Mouse (Mus musculus): ENCODE measurements around the gene Tmem95. TPM values are rescaled to one million over a fixed set of nuclear protein-coding genes. Genes with fewer than 3 reads are reported as not detected.

Gene Tmem95
- polyA plus RNA-seq, 1 experiment: not detected

DNA sequence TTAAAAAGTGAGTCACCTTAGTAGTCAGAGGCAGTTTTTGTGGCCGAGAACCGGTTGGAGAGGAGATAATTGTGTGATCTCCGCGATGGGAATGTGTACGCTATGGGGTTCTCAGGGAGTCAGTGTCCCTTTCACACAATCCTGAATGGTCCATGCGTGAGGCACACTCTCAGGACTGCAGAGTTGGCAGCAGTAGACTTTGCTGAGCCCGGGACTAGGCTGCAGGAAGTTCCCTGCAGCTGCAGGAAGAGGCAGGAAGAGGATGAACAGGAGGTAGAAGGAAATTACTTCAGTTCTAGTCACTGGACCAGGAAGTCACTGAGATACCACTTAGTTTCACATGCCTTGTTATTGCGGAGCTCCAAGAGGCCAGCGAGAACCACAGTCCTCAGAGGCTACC, 28.7 kb downstream of the Tmem95 start:
- Histone ChIP-seq H3K4me1 (ENCODE audit: control insufficient read depth, insufficient read depth, low read length) (peaks cover 4% of the 10 kb centered on the region), H3K9ac (ENCODE audit: low read depth, poor library complexity, severe bottlenecking) (no peak overlapping the region), H3K27ac (ENCODE audit: insufficient read depth, low read length) (no peak overlapping the region), H3K4me3 (ENCODE audit: low read depth, low read length) (no peak overlapping the region), H3K27me3 (ENCODE audit: control insufficient read depth, insufficient read depth, low read length, poor library complexity, severe bottlenecking) (no peaks in the 10 kb centered on the region), H3K36me3 (ENCODE audit: control insufficient read depth, insufficient read depth, low read length, poor library complexity, severe bottlenecking) (peaks cover 14% of the 10 kb centered on the region), H3K9me3 (replicated peaks; ENCODE audit: control insufficient read depth, insufficient read depth, low read length, poor library complexity, severe bottlenecking) (no peaks in the 10 kb centered on the region)
- TF ChIP-seq EP300 (IDR thresholded peaks at IDR 0.05; ENCODE audit: insufficient read depth, low read depth, low read length) (no peak), CTCF (IDR thresholded peaks at IDR 0.05; ENCODE audit: low read depth, low read length) (no peak), POLR2A (IDR thresholded peaks at IDR 0.05; ENCODE audit: insufficient read depth, low read length) (no peak)

DNA sequence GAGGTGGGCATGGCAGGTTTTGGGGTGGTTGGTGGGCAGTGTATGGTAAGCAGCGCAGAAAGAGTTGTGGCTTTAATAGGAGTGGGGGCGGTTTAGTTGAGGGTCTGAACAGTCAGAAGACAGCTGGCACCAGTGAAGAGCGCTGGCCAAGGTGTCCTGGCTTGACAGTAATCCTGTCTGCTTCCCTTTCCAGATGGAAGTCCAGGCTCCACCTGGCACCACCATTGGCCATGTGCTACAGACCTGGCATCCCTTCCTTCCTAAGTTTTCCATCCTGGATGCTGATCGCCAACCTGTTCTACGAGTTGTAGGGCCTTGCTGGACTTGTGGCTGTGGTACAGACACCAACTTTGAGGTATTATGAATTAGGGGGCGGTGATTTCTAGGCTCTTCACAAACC, 29.8 kb downstream of the Tmem95 start:
- Histone ChIP-seq H3K36me3 (ENCODE audit: control insufficient read depth, insufficient read depth, low read length, poor library complexity, severe bottlenecking) (peaks cover 14% of the 10 kb centered on the region), H3K4me3 (ENCODE audit: low read depth, low read length) (peak overlapping the region; percentile 76; the same call in 1 of the 2 replicates), H3K4me1 (ENCODE audit: control insufficient read depth, insufficient read depth, low read length) (peaks cover 4% of the 10 kb centered on the region), H3K9ac (ENCODE audit: low read depth, poor library complexity, severe bottlenecking) (0 out of 2 replicates have a peak overlapping the region, but pooled peaks have one; percentile 48), H3K27me3 (ENCODE audit: control insufficient read depth, insufficient read depth, low read length, poor library complexity, severe bottlenecking) (no peaks in the 10 kb centered on the region), H3K27ac (ENCODE audit: insufficient read depth, low read length) (no peak overlapping the region), H3K9me3 (replicated peaks; ENCODE audit: control insufficient read depth, insufficient read depth, low read length, poor library complexity, severe bottlenecking) (no peaks in the 10 kb centered on the region)
- TF ChIP-seq CTCF (IDR thresholded peaks at IDR 0.05; ENCODE audit: low read depth, low read length): no peak
- TF ChIP-seq POLR2A (IDR thresholded peaks at IDR 0.05; ENCODE audit: insufficient read depth, low read length): no peak
- TF ChIP-seq EP300 (IDR thresholded peaks at IDR 0.05; ENCODE audit: insufficient read depth, low read depth, low read length): no peak

DNA sequence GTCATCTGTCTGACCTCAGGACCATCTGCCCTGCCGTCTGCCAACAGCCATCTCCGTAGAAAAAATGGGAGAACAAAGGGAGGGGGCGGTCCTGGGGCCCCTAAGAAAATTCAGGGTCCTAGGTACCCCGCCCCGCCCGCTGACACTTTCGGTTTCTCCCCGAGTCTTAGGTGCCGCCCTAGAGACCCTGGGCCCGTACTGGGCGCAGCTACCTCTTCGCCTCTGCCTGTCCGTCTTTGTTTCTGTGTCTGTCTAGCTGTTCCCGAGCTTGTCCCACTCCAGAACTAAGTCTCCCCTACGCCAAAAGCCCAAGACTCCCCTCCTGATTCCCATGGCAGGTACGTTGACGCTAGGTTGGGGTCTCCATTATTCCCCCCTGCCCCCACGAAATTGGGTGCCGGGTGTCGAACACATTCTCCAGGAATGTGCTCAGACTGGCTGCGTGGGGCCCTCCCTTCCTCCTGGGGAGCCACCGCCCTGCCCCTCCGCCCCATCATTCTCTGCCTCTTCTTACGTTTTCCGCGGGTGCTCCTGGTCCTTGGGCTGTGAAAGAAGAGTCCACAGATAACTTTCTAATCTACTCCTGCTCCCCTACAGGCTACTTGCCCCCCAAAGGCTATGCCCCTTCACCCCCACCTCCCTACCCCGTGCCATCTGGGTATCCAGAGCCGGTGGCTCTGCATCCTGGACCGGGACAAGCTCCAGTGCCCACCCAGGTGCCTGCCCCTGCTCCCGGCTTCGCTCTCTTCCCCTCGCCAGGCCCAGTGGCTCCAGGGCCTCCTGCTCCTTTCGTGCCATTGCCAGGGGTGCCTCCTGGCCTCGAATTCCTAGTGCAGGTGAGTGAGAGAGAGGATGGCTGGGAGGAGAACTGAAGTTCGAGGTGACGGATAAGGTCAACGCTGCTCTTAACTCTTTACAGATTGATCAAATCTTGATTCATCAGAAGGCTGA, 30.8 kb downstream of the Tmem95 start:
- no peaks in the 10 kb centered on the region for H3K9me3 ChIP-seq (replicated peaks; ENCODE audit: control insufficient read depth, insufficient read depth, low read length, poor library complexity, severe bottlenecking)
- H3K27me3 ChIP-seq (ENCODE audit: control insufficient read depth, insufficient read depth, low read length, poor library complexity, severe bottlenecking): no peaks in the 10 kb centered on the region
- peak overlapping the region; percentile 76 for H3K4me3 ChIP-seq (ENCODE audit: low read depth, low read length)
- H3K27ac ChIP-seq (ENCODE audit: insufficient read depth, low read length): no peak overlapping the region
- H3K9ac ChIP-seq (ENCODE audit: low read depth, poor library complexity, severe bottlenecking): peak overlapping the region; percentile 48
- TF ChIP-seq POLR2A (IDR thresholded peaks at IDR 0.05; ENCODE audit: insufficient read depth, low read length) (no peak), EP300 (IDR thresholded peaks at IDR 0.05; ENCODE audit: insufficient read depth, low read depth, low read length) (no peak), CTCF (IDR thresholded peaks at IDR 0.05; ENCODE audit: low read depth, low read length) (no peak)
- H3K4me1 ChIP-seq (ENCODE audit: control insufficient read depth, insufficient read depth, low read length): peaks cover 4% of the 10 kb centered on the region
- peaks cover 14% of the 10 kb centered on the region for H3K36me3 ChIP-seq (ENCODE audit: control insufficient read depth, insufficient read depth, low read length, poor library complexity, severe bottlenecking)

DNA sequence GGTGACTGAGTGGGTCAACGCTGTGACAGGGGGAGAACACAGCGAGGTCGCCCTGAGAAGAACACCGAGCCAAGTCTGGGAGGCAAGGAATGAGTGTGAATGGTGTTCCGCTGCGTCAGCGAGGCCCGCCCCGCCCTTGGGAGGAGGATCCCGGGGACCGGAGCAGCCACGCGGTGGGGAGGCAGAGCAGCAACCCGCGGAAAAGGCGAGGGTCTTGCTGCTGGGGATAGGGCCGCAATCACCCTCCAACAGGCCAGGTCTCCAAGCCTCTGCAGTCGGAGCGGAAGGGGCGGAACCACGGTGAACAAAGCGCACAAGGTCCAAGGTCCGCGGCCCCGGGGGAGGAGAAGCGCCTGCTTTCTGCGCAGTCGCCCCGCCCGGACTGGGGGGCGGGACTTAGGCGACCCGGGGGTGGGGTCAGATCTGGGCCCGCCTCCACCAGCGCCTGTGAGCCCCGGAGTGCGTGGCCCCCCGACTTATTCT, 31.6 kb downstream of the Tmem95 start, which contains the start of gene Plscr3:
Gene Plscr3 (plus strand): TSS at position 179 of the 483 bp plus-strand sequence.
- H3K27me3 ChIP-seq (ENCODE audit: control insufficient read depth, insufficient read depth, low read length, poor library complexity, severe bottlenecking): no peaks in the 10 kb centered on the region
- H3K4me1 ChIP-seq (ENCODE audit: control insufficient read depth, insufficient read depth, low read length): peaks cover 4% of the 10 kb centered on the region
- no peaks in the 10 kb centered on the region for H3K9me3 ChIP-seq (replicated peaks; ENCODE audit: control insufficient read depth, insufficient read depth, low read length, poor library complexity, severe bottlenecking)
- peak within 1 kb of the TSS; percentile 59 for H3K27ac ChIP-seq (ENCODE audit: insufficient read depth, low read length)
- peaks cover 7% of the 10 kb centered on the region for H3K36me3 ChIP-seq (ENCODE audit: control insufficient read depth, insufficient read depth, low read length, poor library complexity, severe bottlenecking)
- H3K9ac ChIP-seq (ENCODE audit: low read depth, poor library complexity, severe bottlenecking): peak within 1 kb of the TSS; percentile 48
- peak; percentile 86 for TF ChIP-seq POLR2A (IDR thresholded peaks at IDR 0.05; ENCODE audit: insufficient read depth, low read length)
- TF ChIP-seq EP300 (IDR thresholded peaks at IDR 0.05; ENCODE audit: insufficient read depth, low read depth, low read length): no peak
- no peak for TF ChIP-seq CTCF (IDR thresholded peaks at IDR 0.05; ENCODE audit: low read depth, low read length)
- H3K4me3 ChIP-seq (ENCODE audit: low read depth, low read length): peak within 1 kb of the TSS; percentile 80

DNA sequence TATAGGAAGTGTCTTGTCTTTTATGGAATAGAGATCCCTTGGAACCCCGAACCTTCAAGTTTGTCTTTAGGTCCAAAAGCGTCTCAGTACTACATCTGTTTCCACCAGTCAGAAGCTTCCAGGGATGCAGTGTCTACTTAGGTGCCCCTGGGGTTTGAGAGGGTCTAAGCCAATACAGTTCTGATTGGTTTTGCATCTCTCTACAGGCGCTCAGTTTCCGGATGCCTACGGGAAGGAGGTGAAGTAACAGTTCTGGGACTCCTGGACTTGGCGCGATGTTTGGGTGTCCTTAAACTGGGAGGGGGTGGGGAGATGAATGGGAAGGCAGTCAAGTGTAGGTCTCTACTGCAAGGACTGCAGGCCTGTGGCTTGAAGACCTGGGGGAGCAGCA, 39.1 kb downstream of the Tmem95 start:
- TF ChIP-seq EP300 (IDR thresholded peaks at IDR 0.05; ENCODE audit: insufficient read depth, low read depth, low read length): no peak
- no peak for TF ChIP-seq CTCF (IDR thresholded peaks at IDR 0.05; ENCODE audit: low read depth, low read length)
- TF ChIP-seq POLR2A (IDR thresholded peaks at IDR 0.05; ENCODE audit: insufficient read depth, low read length): no peak
- no peaks in the 10 kb centered on the region for H3K36me3 ChIP-seq (ENCODE audit: control insufficient read depth, insufficient read depth, low read length, poor library complexity, severe bottlenecking)
- no peaks in the 10 kb centered on the region for H3K4me1 ChIP-seq (ENCODE audit: control insufficient read depth, insufficient read depth, low read length)
- H3K9me3 ChIP-seq (replicated peaks; ENCODE audit: control insufficient read depth, insufficient read depth, low read length, poor library complexity, severe bottlenecking): no peaks in the 10 kb centered on the region
- H3K4me3 ChIP-seq (ENCODE audit: low read depth, low read length): peak overlapping the region; percentile 96
- no peaks in the 10 kb centered on the region for H3K27me3 ChIP-seq (ENCODE audit: control insufficient read depth, insufficient read depth, low read length, poor library complexity, severe bottlenecking)
- H3K9ac ChIP-seq (ENCODE audit: low read depth, poor library complexity, severe bottlenecking): peak overlapping the region; percentile 76
- H3K27ac ChIP-seq (ENCODE audit: insufficient read depth, low read length): peak overlapping the region; percentile 49

All from ES-Bruce4 (cell line).